Mouse (Mus musculus) cerebellum, adult 2 months (tissue): ENCODE data around the gene Wfs1.

Experiments used
- CTCF ChIP-seq: fragments of 200-500 bp; IDR thresholded peaks from 2 replicates; pipeline ENCODE4 v1.5.1; 2011; ENCODE audit warnings: low read depth, mild to moderate bottlenecking, control low read depth, low read length, moderate library complexity, borderline replicate concordance; ENCODE audit not compliant: insufficient read depth
- POLR2A ChIP-seq: fragments of 200-500 bp; IDR thresholded peaks from 2 replicates; pipeline ENCODE4 v1.6.1; 2011; ENCODE audit warnings: low read length, control low read depth, borderline replicate concordance; ENCODE audit not compliant: insufficient read depth

- TF ChIP-seq CTCF: peak; percentile 73
- no peak for TF ChIP-seq POLR2A
These were observed 68.9 kb downstream of the Wfs1 start for GRCm38 (mm10) chr5:36920072-36920471.
